Mouse (Mus musculus) heart, embryonic 11.5 days (tissue): ENCODE measurements around the gene Nps. TPM values are rescaled to one million over a fixed set of nuclear protein-coding genes. Genes with fewer than 3 reads are reported as not detected.

Experiments
- ATAC-seq: fragments of 200-750 bp; cut with Nextera tagmentation; replicated peaks from 2 replicates; pipeline ENCODE4 v1.8.0; 2017; ENCODE audit warnings: moderate library complexity; ENCODE audit not compliant: insufficient number of reproducible peaks, low FRiP score, low TSS enrichment
- H3K27ac ChIP-seq: fragments of 300-500 bp; sonication (generic); 2 replicates; pipeline ENCODE4 v1.5.1; 2014; ENCODE audit warnings: mild to moderate bottlenecking, low read depth, low read length
- H3K27me3 ChIP-seq: fragments of 300-500 bp; sonication (generic); 2 replicates; pipeline ENCODE4 v1.6.1; 2014; ENCODE audit warnings: mild to moderate bottlenecking, low read length, mixed read lengths; ENCODE audit not compliant: control insufficient read depth, insufficient read depth
- H3K36me3 ChIP-seq: fragments of 300-500 bp; sonication (generic); 2 replicates; pipeline ENCODE4 v1.6.1; 2014; ENCODE audit warnings: mild to moderate bottlenecking, low read length, moderate library complexity, mixed read lengths; ENCODE audit not compliant: control insufficient read depth, insufficient read depth
- H3K4me1 ChIP-seq: fragments of 300-500 bp; sonication (generic); 2 replicates; pipeline ENCODE4 v1.6.1; 2014; ENCODE audit warnings: low read length; ENCODE audit not compliant: control insufficient read depth, insufficient read depth
- H3K4me2 ChIP-seq: fragments of 300-500 bp; sonication (generic); 2 replicates; pipeline ENCODE4 v1.6.1; 2014; ENCODE audit warnings: mild to moderate bottlenecking, moderate library complexity
- H3K4me3 ChIP-seq: fragments of 300-500 bp; sonication (generic); 2 replicates; pipeline ENCODE4 v1.5.1; 2014; ENCODE audit warnings: low read depth, low read length
- H3K9ac ChIP-seq: fragments of 300-500 bp; sonication (generic); 2 replicates; pipeline ENCODE4 v1.6.1; 2014; ENCODE audit warnings: mild to moderate bottlenecking, low read depth, low read length, moderate library complexity
- H3K9me3 ChIP-seq: fragments of 300-500 bp; sonication (generic); replicated peaks from 2 replicates; pipeline ENCODE4 v1.6.1; 2016; ENCODE audit warnings: low read length; ENCODE audit not compliant: control insufficient read depth
- WGBS: fragments of 180-500 bp; shearing (Covaris S2); extraction: QIAGEN DNeasy Blood & Tissue Kit; methylation state at CpG from one replicate; pipeline ENCODE4 v1.1.7; 2014; ENCODE audit not compliant: insufficient replicate concordance; 5-methylcytosine and 5-hydroxymethylcytosine counted together
- polyA plus RNA-seq: library from polyadenylated mRNA; unstranded; fragments of >200 nt; fragmentation: Nextera tagmentation; extraction: Ambion mirVana; gene quantifications from 2 replicates; pipeline ENCODE4 v1.2.1, GENCODE M21; 2014

Nps gene
- polyA plus RNA-seq, 1 experiment from 2014 or later, result not detected

GRCm38 (mm10) chr7:135240006-135240405, 18.5 kb upstream of the Nps start:
- 79% methylated on average over 6 of the region's 6 CpGs for WGBS
- ATAC-seq, result no peak
- Histone ChIP-seq H3K27me3 (no peaks in the 10 kb centered on the region), H3K4me1 (no peaks in the 10 kb centered on the region), H3K9me3 (no peaks in the 10 kb centered on the region), H3K9ac (no peak overlapping the region), H3K36me3 (no peaks in the 10 kb centered on the region), H3K27ac (no peak overlapping the region), H3K4me3 (no peak overlapping the region), H3K4me2 (no peak overlapping the region)

- Histone ChIP-seq H3K4me2 (no peak overlapping the region), H3K9ac (no peak overlapping the region), H3K4me1 (no peaks in the 10 kb centered on the region), H3K27me3 (no peaks in the 10 kb centered on the region), H3K4me3 (no peak overlapping the region), H3K27ac (no peak overlapping the region), H3K36me3 (no peaks in the 10 kb centered on the region), H3K9me3 (no peaks in the 10 kb centered on the region)
- ATAC-seq, result no peak
- 77% methylated on average over 2 of the region's 2 CpGs for WGBS
Observed at GRCm38 (mm10) chr7:135240636-135241035, 17.9 kb upstream of the Nps start.

- H3K4me3 ChIP-seq, result no peak overlapping the region
- no peak overlapping the region for H3K9ac ChIP-seq
- no peak overlapping the region for H3K27ac ChIP-seq
- ATAC-seq, result no peak
- 73% methylated on average over 9 of the region's 9 CpGs for WGBS
- no peaks in the 10 kb centered on the region for H3K4me1 ChIP-seq
- no peaks in the 10 kb centered on the region for H3K9me3 ChIP-seq
- no peaks in the 10 kb centered on the region for H3K27me3 ChIP-seq
- H3K4me2 ChIP-seq, result no peak overlapping the region
- no peaks in the 10 kb centered on the region for H3K36me3 ChIP-seq
Observed at GRCm38 (mm10) chr7:135244171-135244880, 14.2 kb upstream of the Nps start.

GRCm38 (mm10) chr7:135246386-135246785, 12.1 kb upstream of the Nps start:
- Histone ChIP-seq H3K9ac (no peak overlapping the region), H3K4me1 (no peaks in the 10 kb centered on the region), H3K27ac (no peak overlapping the region), H3K36me3 (no peaks in the 10 kb centered on the region), H3K9me3 (no peaks in the 10 kb centered on the region), H3K4me2 (no peak overlapping the region), H3K27me3 (no peaks in the 10 kb centered on the region), H3K4me3 (no peak overlapping the region)
- WGBS, result 73% methylated on average over 5 of the region's 5 CpGs
- ATAC-seq, result no peak

- no peak for ATAC-seq
- no peak overlapping the region for H3K9ac ChIP-seq
- H3K27ac ChIP-seq, result no peak overlapping the region
- H3K4me3 ChIP-seq, result no peak overlapping the region
- H3K4me1 ChIP-seq, result no peaks in the 10 kb centered on the region
- no peaks in the 10 kb centered on the region for H3K9me3 ChIP-seq
- no peak overlapping the region for H3K4me2 ChIP-seq
- no peaks in the 10 kb centered on the region for H3K36me3 ChIP-seq
- H3K27me3 ChIP-seq, result no peaks in the 10 kb centered on the region
- 82% methylated on average over 2 of the region's 2 CpGs for WGBS
Observed at GRCm38 (mm10) chr7:135253249-135253648, 5.3 kb upstream of the Nps start.

GRCm38 (mm10) chr7:135254423-135254822, 4.1 kb upstream of the Nps start:
- Histone ChIP-seq H3K36me3 (no peaks in the 10 kb centered on the region), H3K9ac (no peak overlapping the region), H3K27me3 (no peaks in the 10 kb centered on the region), H3K4me3 (no peak overlapping the region), H3K9me3 (no peaks in the 10 kb centered on the region), H3K27ac (no peak overlapping the region), H3K4me1 (no peaks in the 10 kb centered on the region), H3K4me2 (no peak overlapping the region)
- 73% methylated on average over 2 of the region's 2 CpGs for WGBS
- no peak for ATAC-seq

GRCm38 (mm10) chr7:135271011-135271410, 12.5 kb downstream of the Nps start:
- Histone ChIP-seq H3K36me3 (no peaks in the 10 kb centered on the region), H3K4me2 (no peak overlapping the region), H3K4me3 (no peak overlapping the region), H3K9me3 (no peaks in the 10 kb centered on the region), H3K4me1 (no peaks in the 10 kb centered on the region), H3K27me3 (no peaks in the 10 kb centered on the region), H3K27ac (no peak overlapping the region), H3K9ac (no peak overlapping the region)
- no peak for ATAC-seq
- 72% methylated on average over 5 of the region's 5 CpGs for WGBS

- Histone ChIP-seq H3K4me1 (no peaks in the 10 kb centered on the region), H3K9ac (no peak overlapping the region), H3K4me3 (no peak overlapping the region), H3K4me2 (no peak overlapping the region), H3K27me3 (no peaks in the 10 kb centered on the region), H3K36me3 (no peaks in the 10 kb centered on the region), H3K27ac (no peak overlapping the region), H3K9me3 (no peaks in the 10 kb centered on the region)
- 84% methylated on average over 3 of the region's 3 CpGs for WGBS
- no peak for ATAC-seq
Observed at GRCm38 (mm10) chr7:135283212-135283611, 24.7 kb downstream of the Nps start.

GRCm38 (mm10) chr7:135289976-135290375, 31.5 kb downstream of the Nps start:
- no peak overlapping the region for H3K9ac ChIP-seq
- no peak overlapping the region for H3K4me3 ChIP-seq
- H3K27me3 ChIP-seq, result no peaks in the 10 kb centered on the region
- ATAC-seq, result no peak
- H3K4me2 ChIP-seq, result no peak overlapping the region
- H3K36me3 ChIP-seq, result no peaks in the 10 kb centered on the region
- no peaks in the 10 kb centered on the region for H3K9me3 ChIP-seq
- H3K4me1 ChIP-seq, result no peaks in the 10 kb centered on the region
- WGBS, result 78% methylated on average over 3 of the region's 3 CpGs
- no peak overlapping the region for H3K27ac ChIP-seq
